In the genomic region with DNA sequence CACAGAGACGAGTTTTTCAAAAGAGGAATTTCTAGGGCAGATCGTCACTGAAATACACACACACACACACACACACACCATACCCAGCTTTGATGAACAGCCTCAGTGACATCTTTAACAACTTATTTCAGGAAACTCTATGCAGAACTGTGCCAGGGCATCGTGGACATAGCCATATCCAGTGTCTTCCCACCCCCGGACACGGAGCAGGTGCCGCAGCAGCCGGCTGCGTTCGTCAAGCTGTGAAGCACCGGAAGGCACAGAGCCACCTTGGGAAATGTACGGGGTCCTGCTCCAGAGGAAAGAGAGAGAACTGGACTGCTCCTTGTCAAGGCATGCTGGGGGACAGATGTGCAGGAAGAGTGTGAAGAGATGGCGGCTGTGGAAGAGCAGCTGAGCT, we compare ENCODE assay signal across 35 mouse cellular contexts. TPM values are rescaled to one million over a fixed set of nuclear protein-coding genes. Genes with fewer than 3 reads are reported as not detected.
A peak's percentile ranks its signal among the peaks of the same experiment; 100 is the strongest.
DNase-seq lines count a peak whose midpoint lies in the region; TF ChIP-seq lines count a peak whose summit lies in the region.
"Had no signal": no experiment of that assay in that cellular context is flagged by ENCODE, and none has a peak within 500 bp of the region (broad histone marks: within the 10 kb centered on the region; RNA-seq: fewer than 3 reads in every experiment).

No protein-coding gene starts in this region.

- H3K4me1 ChIP-seq in cortical plate, adult 2 months (ENCODE audit: control insufficient read depth, insufficient read depth, low read length) = peaks cover 20% of the 10 kb centered on the region
- H3K4me1 ChIP-seq: embryonic facial prominence, embryonic 15.5 days; forebrain, embryonic 12.5 days; hindbrain, embryonic 13.5 days; limb, embryonic 10.5 days; limb, embryonic 15.5 days; midbrain, embryonic 13.5 days had no signal

- no peak overlapping the region for H3K4me3 ChIP-seq in cortical plate, adult 2 months (ENCODE audit: insufficient read depth, low read length)
- H3K4me3 ChIP-seq: embryonic facial prominence, embryonic 15.5 days; forebrain, embryonic 12.5 days; hindbrain, embryonic 13.5 days; limb, embryonic 10.5 days; limb, embryonic 15.5 days; midbrain, embryonic 13.5 days had no signal

- no peak for TF ChIP-seq CTCF in cortical plate, adult 2 months (IDR thresholded peaks at IDR 0.05; ENCODE audit: extremely low read depth, insufficient read depth, low read length)

- peak; percentile 7 for DNase-seq in gastrocnemius, postnatal 14 days
- DNase-seq in gastrocnemius, postnatal 36 days = no peak
- DNase-seq in right cerebral cortex, adult 2 months (ENCODE audit: low spot score in 2 of 2) = peak; percentile 52 to 53
- no peak for DNase-seq in right cerebral cortex, postnatal 36 days (ENCODE audit: low spot score in 2 of 2)
- DNase-seq in telencephalon, adult 2 months (ENCODE audit: low read depth, low spot score) = peak; percentile 49
- DNase-seq in layer of hippocampus, postnatal 14 days (ENCODE audit: low spot score in 2 of 2) = no peak
- DNase-seq in layer of hippocampus, adult 9-10 months (ENCODE audit: low spot score) = no peak
- DNase-seq: adrenal gland, postnatal 10 days; cerebellum, adult 11-12 months; cerebellum, adult 9-11 months; gastrocnemius, postnatal 10 days; heart, adult 18-20 months; heart, postnatal 4 days; kidney, adult 9 months; kidney, postnatal 10 days; lung, adult 2 months; lung, postnatal 10 days; right cerebral cortex, postnatal 4 days; thymus, postnatal 4 days had no signal

- intact Hi-C loops in gastrocnemius, postnatal 14 days (cut with DNase I; ENCODE audit: low total_unique reads) = no loop called here
- intact Hi-C loops in gastrocnemius, postnatal 36 days (cut with DNase I) = no loop called here

- TF ChIP-seq POLR2A in cortical plate, adult 2 months (IDR thresholded peaks at IDR 0.05; ENCODE audit: extremely low read depth, insufficient read depth, low read length) = no peak

- H3K27ac ChIP-seq in cortical plate, adult 2 months (ENCODE audit: insufficient read depth, low read length) = peak overlapping the region; percentile 73
- H3K27ac ChIP-seq: embryonic facial prominence, embryonic 15.5 days; forebrain, embryonic 12.5 days; hindbrain, embryonic 13.5 days; limb, embryonic 10.5 days; limb, embryonic 15.5 days; liver, embryonic 14.5 days; macrophage; midbrain, embryonic 13.5 days had no signal

RNA-seq across cellular contexts. Expression of gene Polr1b, which starts 8.0 kb away (rescaled TPM):
- 10 to 100 TPM in 1 of 2 experiments, 1 to 10 TPM in 1; 9.0 to 10.0 TPM for total RNA-seq in gastrocnemius, postnatal 14 days (2021)
- 10 to 100 TPM in 1 of 2 experiments, 1 to 10 TPM in 1; 8.9 to 11.7 TPM for total RNA-seq in gastrocnemius, postnatal 36 days (2021)
- polyA plus RNA-seq in cortical plate, adult 2 months (2012; rRNA removed) = 27.8 and 32.1 TPM in 2 replicates
- 10 to 100 TPM; 16.1 to 17.8 TPM for total RNA-seq in layer of hippocampus, postnatal 14 days (2021)

RNA-seq across cellular contexts. Expression of gene Ttl, which starts 27.1 kb away (rescaled TPM):
- 1 to 10 TPM; 5.6 to 7.3 TPM for total RNA-seq in gastrocnemius, postnatal 14 days (2021)
- 1 to 10 TPM; 5.6 to 6.5 TPM for total RNA-seq in gastrocnemius, postnatal 36 days (2021)
- polyA plus RNA-seq in cortical plate, adult 2 months (2012; rRNA removed) = 44.1 and 45.2 TPM in 2 replicates
- total RNA-seq in layer of hippocampus, postnatal 14 days (2021) = 10 to 100 TPM; 45.0 to 49.2 TPM

RNA-seq across cellular contexts. Expression of gene Chchd5, which starts 36.7 kb away (rescaled TPM):
- total RNA-seq in gastrocnemius, postnatal 14 days (2021) = 1 to 10 TPM; 7.9 to 9.1 TPM
- 1 to 10 TPM; 8.4 to 8.7 TPM for total RNA-seq in gastrocnemius, postnatal 36 days (2021)
- 16.0 and 17.4 TPM in 2 replicates for polyA plus RNA-seq in cortical plate, adult 2 months (2012; rRNA removed)
- 10 to 100 TPM; 11.8 to 13.5 TPM for total RNA-seq in layer of hippocampus, postnatal 14 days (2021)

RNA-seq across cellular contexts. Expression of gene Vinac1, which starts 44.8 kb away (rescaled TPM):
- under 1 TPM in 1 of 2 experiments, not detected in 1; 0.04 TPM for total RNA-seq in gastrocnemius, postnatal 14 days (2021)
- total RNA-seq in gastrocnemius, postnatal 36 days (2021) = not detected
- polyA plus RNA-seq in cortical plate, adult 2 months (2012; rRNA removed) = 0.10 and 0.15 TPM in 2 replicates
- total RNA-seq in layer of hippocampus, postnatal 14 days (2021) = under 1 TPM; 0.09 to 0.17 TPM
- total RNA-seq: CH12.LX; heart, adult 18-20 months; layer of hippocampus, postnatal 25 days; megakaryocyte-erythroid progenitor cell, adult 5-6 weeks; MEL had no signal
- polyA plus RNA-seq: C2C12; embryonic facial prominence, embryonic 15.5 days; heart, embryonic 11.5 days; intestine, postnatal 0 days; limb, embryonic 10.5 days; macrophage had no signal

Comparison
In these comparisons a context has a peak if more than half of its experiments do, and no peak if none do; other contexts are left out.
1. DNase-seq: peak in gastrocnemius, postnatal 14 days (single experiment), right cerebral cortex, adult 2 months (2 of 2) and telencephalon, adult 2 months (single experiment); none in gastrocnemius, postnatal 36 days (0 of 2), right cerebral cortex, postnatal 36 days (0 of 2), layer of hippocampus, postnatal 14 days (0 of 2) and layer of hippocampus, adult 9-10 months (single experiment).
2. RNA of gene Ttl, which starts 27.1 kb away (total RNA-seq): 45.0 to 49.2 TPM in layer of hippocampus, postnatal 14 days; 5.6 to 7.3 TPM in gastrocnemius, postnatal 14 days and 5.6 to 6.5 TPM in gastrocnemius, postnatal 36 days; every median in the first group is over 4 times any median in the second.